Comparison of ENCODE assay signal across 1 mouse cellular context in genomic region chr4:57138093-57138440, GRCm38 (mm10).
TF ChIP-seq lines count a peak whose summit lies in the region.

No protein-coding gene starts in this region.

TF ChIP-seq in CH12.LX, 34 proteins besides CTCF, POLR2A, EP300 and RAD21 (continued from another document):
- TF ChIP-seq TCF12 (IDR thresholded peaks at IDR 0.05; ENCODE audit: low read depth, low read length) (no peak), PAX5 (IDR thresholded peaks at IDR 0.05; ENCODE audit: low read length) (no peak), MEF2A (IDR thresholded peaks at IDR 0.05; ENCODE audit: borderline replicate concordance, low read depth, low read length) (no peak), MXI1 (IDR thresholded peaks at IDR 0.05; ENCODE audit: low read depth, low read length) (no peak), GABPA (IDR thresholded peaks at IDR 0.05; ENCODE audit: insufficient replicate concordance, low read depth, low read length) (no peak), ZKSCAN1 (IDR thresholded peaks at IDR 0.05; ENCODE audit: borderline replicate concordance, low read depth, low read length) (no peak), USF2 (conservative IDR thresholded peaks at IDR 0.05; ENCODE audit: low read depth, low read length) (no peak), SMC3 (IDR thresholded peaks at IDR 0.05; ENCODE audit: low read depth, low read length) (0 out of 2 replicates have a peak, but pooled peaks have one; percentile 6)
